Mouse (Mus musculus): ENCODE results near the gene Fam129b. TPM values are rescaled to one million over a fixed set of nuclear protein-coding genes. Genes with fewer than 3 reads are reported as not detected.

Gene Fam129b
- polyA plus RNA-seq, 1 experiment from 2014 or later = 56.2 TPM

- peaks cover 14% of the 10 kb centered on the region for H3K4me1 ChIP-seq (ENCODE audit: insufficient read depth, low read length)
- H3K4me2 ChIP-seq (replicated peaks; ENCODE audit: low read depth, low read length) = no peak overlapping the region
- H3K27ac ChIP-seq (ENCODE audit: low read length) = no peak overlapping the region
- H3K9me3 ChIP-seq (ENCODE audit: low read length) = peaks cover 6% of the 10 kb centered on the region
- WGBS = 52% methylated on average over 8 of the region's 8 CpGs
- no peak for ATAC-seq (ENCODE audit: low FRiP score, low TSS enrichment)
- H3K36me3 ChIP-seq (ENCODE audit: insufficient read depth, low read length) = peaks cover 22% of the 10 kb centered on the region
- H3K4me3 ChIP-seq (ENCODE audit: low read length) = no peak overlapping the region
- no peak overlapping the region for H3K9ac ChIP-seq (replicated peaks; ENCODE audit: low read length)
- no peaks in the 10 kb centered on the region for H3K27me3 ChIP-seq (ENCODE audit: insufficient read depth, low read length)
These were observed 81.4 kb downstream of the Fam129b start for GRCm38 (mm10) chr2:32957344-32957743.

GRCm38 (mm10) chr2:32960273-32960672 lies 84.4 kb downstream of the Fam129b start:
- 78% methylated on average over 4 of the region's 4 CpGs for WGBS
- Histone ChIP-seq H3K9ac (replicated peaks; ENCODE audit: low read length) (peak overlapping the region; percentile 97; the same call in 1 of the 2 replicates), H3K27ac (ENCODE audit: low read length) (no peak overlapping the region), H3K36me3 (ENCODE audit: insufficient read depth, low read length) (peaks cover 21% of the 10 kb centered on the region), H3K4me2 (replicated peaks; ENCODE audit: low read depth, low read length) (peak overlapping the region; percentile 95; the same call in 1 of the 2 replicates), H3K4me1 (ENCODE audit: insufficient read depth, low read length) (peaks cover 36% of the 10 kb centered on the region), H3K9me3 (ENCODE audit: low read length) (no peaks in the 10 kb centered on the region), H3K4me3 (ENCODE audit: low read length) (no peak overlapping the region), H3K27me3 (ENCODE audit: insufficient read depth, low read length) (no peaks in the 10 kb centered on the region)
- ATAC-seq (ENCODE audit: low FRiP score, low TSS enrichment) = no peak

- peak within 1 kb of the TSS; percentile 94 for H3K4me3 ChIP-seq (ENCODE audit: low read length)
- H3K27ac ChIP-seq (ENCODE audit: low read length) = peak within 1 kb of the TSS; percentile 91
- H3K36me3 ChIP-seq (ENCODE audit: insufficient read depth, low read length) = peaks cover 20% of the 10 kb centered on the region
- H3K27me3 ChIP-seq (ENCODE audit: insufficient read depth, low read length) = no peaks in the 10 kb centered on the region
- peak within 1 kb of the TSS; percentile 97 for H3K9ac ChIP-seq (replicated peaks; ENCODE audit: low read length)
- peaks cover 45% of the 10 kb centered on the region for H3K4me1 ChIP-seq (ENCODE audit: insufficient read depth, low read length)
- 3% methylated on average over 55 of the region's 55 CpGs for WGBS
- ATAC-seq (ENCODE audit: low FRiP score, low TSS enrichment) = peak; percentile 90
- H3K4me2 ChIP-seq (replicated peaks; ENCODE audit: low read depth, low read length) = peak within 1 kb of the TSS; percentile 95
- no peaks in the 10 kb centered on the region for H3K9me3 ChIP-seq (ENCODE audit: low read length)
These were observed 85.5 kb downstream of the Fam129b start, which contains the start of the genes Rpl12 and Lrsam1 for GRCm38 (mm10) chr2:32961192-32961995. Gene Rpl12, plus strand, starts transcription at chr2:32961559. Gene Lrsam1, minus strand, starts transcription at chr2:32961614.

GRCm38 (mm10) chr2:32962062-32962874 lies 86.4 kb downstream of the Fam129b start:
- no peaks in the 10 kb centered on the region for H3K27me3 ChIP-seq (ENCODE audit: insufficient read depth, low read length)
- H3K4me3 ChIP-seq (ENCODE audit: low read length) = peak overlapping the region; percentile 94
- H3K4me2 ChIP-seq (replicated peaks; ENCODE audit: low read depth, low read length) = peak overlapping the region; percentile 95
- ATAC-seq (ENCODE audit: low FRiP score, low TSS enrichment) = no peak
- peaks cover 20% of the 10 kb centered on the region for H3K36me3 ChIP-seq (ENCODE audit: insufficient read depth, low read length)
- H3K27ac ChIP-seq (ENCODE audit: low read length) = peak overlapping the region; percentile 91
- H3K9me3 ChIP-seq (ENCODE audit: low read length) = no peaks in the 10 kb centered on the region
- H3K9ac ChIP-seq (replicated peaks; ENCODE audit: low read length) = peak overlapping the region; percentile 97
- WGBS = under 1% methylated on average over 33 of the region's 33 CpGs
- H3K4me1 ChIP-seq (ENCODE audit: insufficient read depth, low read length) = peaks cover 46% of the 10 kb centered on the region

GRCm38 (mm10) chr2:32962875-32963220 lies 86.9 kb downstream of the Fam129b start:
- H3K36me3 ChIP-seq (ENCODE audit: insufficient read depth, low read length) = peaks cover 20% of the 10 kb centered on the region
- no peaks in the 10 kb centered on the region for H3K27me3 ChIP-seq (ENCODE audit: insufficient read depth, low read length)
- peak overlapping the region; percentile 95 for H3K4me2 ChIP-seq (replicated peaks; ENCODE audit: low read depth, low read length)
- no peak for ATAC-seq (ENCODE audit: low FRiP score, low TSS enrichment)
- H3K9me3 ChIP-seq (ENCODE audit: low read length) = no peaks in the 10 kb centered on the region
- H3K9ac ChIP-seq (replicated peaks; ENCODE audit: low read length) = peak overlapping the region; percentile 97
- 4% methylated on average over 9 of the region's 9 CpGs for WGBS
- H3K4me1 ChIP-seq (ENCODE audit: insufficient read depth, low read length) = peaks cover 52% of the 10 kb centered on the region
- peak overlapping the region; percentile 91 for H3K27ac ChIP-seq (ENCODE audit: low read length)
- peak overlapping the region; percentile 94 for H3K4me3 ChIP-seq (ENCODE audit: low read length)

- Histone ChIP-seq H3K27me3 (ENCODE audit: insufficient read depth, low read length) (no peaks in the 10 kb centered on the region), H3K9me3 (ENCODE audit: low read length) (no peaks in the 10 kb centered on the region), H3K4me3 (ENCODE audit: low read length) (peak overlapping the region; percentile 94), H3K27ac (ENCODE audit: low read length) (peak overlapping the region; percentile 91; the same call in 1 of the 2 replicates), H3K4me2 (replicated peaks; ENCODE audit: low read depth, low read length) (peak overlapping the region; percentile 95), H3K36me3 (ENCODE audit: insufficient read depth, low read length) (peaks cover 20% of the 10 kb centered on the region), H3K4me1 (ENCODE audit: insufficient read depth, low read length) (peaks cover 52% of the 10 kb centered on the region), H3K9ac (replicated peaks; ENCODE audit: low read length) (peak overlapping the region; percentile 97)
- no peak for ATAC-seq (ENCODE audit: low FRiP score, low TSS enrichment)
- WGBS = 61% methylated on average over 4 of the region's 4 CpGs
These were observed 87.6 kb downstream of the Fam129b start for GRCm38 (mm10) chr2:32963544-32963943.

GRCm38 (mm10) chr2:32963981-32964380 lies 88.1 kb downstream of the Fam129b start:
- Histone ChIP-seq H3K27me3 (ENCODE audit: insufficient read depth, low read length) (no peaks in the 10 kb centered on the region), H3K36me3 (ENCODE audit: insufficient read depth, low read length) (peaks cover 20% of the 10 kb centered on the region), H3K4me2 (replicated peaks; ENCODE audit: low read depth, low read length) (peak overlapping the region; percentile 95), H3K27ac (ENCODE audit: low read length) (no peak overlapping the region), H3K9me3 (ENCODE audit: low read length) (no peaks in the 10 kb centered on the region), H3K9ac (replicated peaks; ENCODE audit: low read length) (peak overlapping the region; percentile 7; the same call in 1 of the 2 replicates), H3K4me3 (ENCODE audit: low read length) (peak overlapping the region; percentile 94), H3K4me1 (ENCODE audit: insufficient read depth, low read length) (peaks cover 52% of the 10 kb centered on the region)
- no peak for ATAC-seq (ENCODE audit: low FRiP score, low TSS enrichment)
- 76% methylated on average over 1 of the region's 1 CpGs for WGBS

GRCm38 (mm10) chr2:32964659-32965457 lies 88.9 kb downstream of the Fam129b start:
- Histone ChIP-seq H3K9ac (replicated peaks; ENCODE audit: low read length) (no peak overlapping the region), H3K4me1 (ENCODE audit: insufficient read depth, low read length) (peaks cover 52% of the 10 kb centered on the region), H3K27ac (ENCODE audit: low read length) (no peak overlapping the region), H3K27me3 (ENCODE audit: insufficient read depth, low read length) (no peaks in the 10 kb centered on the region), H3K4me3 (ENCODE audit: low read length) (no peak overlapping the region), H3K36me3 (ENCODE audit: insufficient read depth, low read length) (peaks cover 20% of the 10 kb centered on the region), H3K4me2 (replicated peaks; ENCODE audit: low read depth, low read length) (peak overlapping the region; percentile 95), H3K9me3 (ENCODE audit: low read length) (no peaks in the 10 kb centered on the region)
- WGBS = 31% methylated on average over 10 of the region's 10 CpGs
- no peak for ATAC-seq (ENCODE audit: low FRiP score, low TSS enrichment)

- Histone ChIP-seq H3K27ac (ENCODE audit: low read length) (no peak overlapping the region; the same call in 1 of the 2 replicates), H3K9me3 (ENCODE audit: low read length) (no peaks in the 10 kb centered on the region), H3K4me1 (ENCODE audit: insufficient read depth, low read length) (peaks cover 44% of the 10 kb centered on the region), H3K36me3 (ENCODE audit: insufficient read depth, low read length) (peaks cover 20% of the 10 kb centered on the region), H3K4me2 (replicated peaks; ENCODE audit: low read depth, low read length) (peak overlapping the region; percentile 88), H3K9ac (replicated peaks; ENCODE audit: low read length) (no peak overlapping the region; the same call in 1 of the 2 replicates), H3K27me3 (ENCODE audit: insufficient read depth, low read length) (no peaks in the 10 kb centered on the region), H3K4me3 (ENCODE audit: low read length) (no peak overlapping the region)
- 12% methylated on average over 7 of the region's 7 CpGs for WGBS
- no peak for ATAC-seq (ENCODE audit: low FRiP score, low TSS enrichment)
These were observed 89.7 kb downstream of the Fam129b start for GRCm38 (mm10) chr2:32965511-32966183.

Data from kidney, embryonic 16.5 days (tissue).